Mouse (Mus musculus): ENCODE data around the gene Pbx3. TPM values are rescaled to one million over a fixed set of nuclear protein-coding genes. Genes with fewer than 3 reads are reported as not detected.
A peak's percentile ranks its signal among the peaks of the same experiment; 100 is the strongest.

Pbx3 gene
- total RNA-seq, 2 experiments from 2014 or later: 11.2 to 17.0 TPM

DNA sequence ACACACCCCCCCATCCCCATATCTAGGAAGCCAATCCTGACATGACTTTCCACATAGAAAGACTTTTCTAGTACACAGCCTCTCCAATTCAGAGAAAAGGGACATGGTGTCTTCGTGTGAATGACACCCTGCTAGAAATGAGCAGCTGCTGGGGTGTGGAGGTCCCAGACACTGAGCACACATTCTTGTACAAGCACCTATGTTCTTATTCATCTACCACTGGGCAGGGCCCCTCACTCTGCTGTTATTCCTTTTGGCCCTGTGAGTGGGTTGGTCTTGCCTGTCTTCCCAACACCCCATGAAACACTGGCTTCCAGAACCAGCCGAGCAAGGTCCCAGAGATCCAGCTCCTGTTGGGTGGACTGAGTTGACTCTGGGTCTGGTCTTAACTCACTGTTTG is 203.3 kb downstream of the Pbx3 start:
- intact Hi-C loops (cut with DNase I): no loop called here
- no peak for DNase-seq (ENCODE audit: low spot score in 2 of 2)

DNA sequence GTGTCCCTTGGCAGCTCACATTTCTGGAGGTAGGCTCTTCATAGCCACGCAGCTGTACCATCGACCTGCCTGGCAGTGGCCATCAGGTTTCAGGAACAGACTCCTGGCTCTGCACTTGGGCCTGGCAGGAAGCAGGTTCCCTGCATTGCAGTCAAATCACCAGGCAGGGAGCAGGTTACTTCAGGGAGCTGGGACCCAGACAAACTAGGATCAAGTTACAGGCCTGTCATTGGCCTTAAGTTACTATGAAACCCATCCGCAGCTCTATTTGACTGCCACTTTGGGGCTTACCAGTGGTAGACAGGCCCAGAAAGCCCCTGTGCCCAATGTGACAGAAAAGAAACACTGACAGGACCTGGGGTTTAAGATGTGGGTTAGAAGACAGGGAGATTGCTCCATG is 204.8 kb downstream of the Pbx3 start:
- no peak for DNase-seq (ENCODE audit: low spot score in 2 of 2)
- intact Hi-C loops (cut with DNase I): no loop called here

DNA sequence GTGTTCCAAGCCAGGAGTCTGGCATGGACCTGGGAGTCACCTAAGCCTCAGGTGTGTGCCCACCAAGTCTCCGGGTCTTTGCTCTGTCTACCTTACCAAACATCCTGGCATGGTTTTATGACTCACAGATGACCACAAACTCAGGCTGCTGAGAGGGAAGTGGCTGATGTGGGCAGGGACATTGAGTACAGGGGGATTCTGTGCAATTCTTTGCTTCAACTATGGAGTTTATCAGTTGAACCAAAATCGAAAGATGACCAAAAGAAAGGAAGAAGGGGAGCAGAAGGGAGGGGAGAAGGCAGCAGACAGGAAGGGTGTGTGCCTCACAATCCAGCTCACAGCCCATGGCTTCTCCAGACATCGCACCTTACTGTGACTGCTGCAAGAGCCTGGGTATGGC is 210.5 kb downstream of the Pbx3 start:
- intact Hi-C loops (cut with DNase I): no loop called here

DNA sequence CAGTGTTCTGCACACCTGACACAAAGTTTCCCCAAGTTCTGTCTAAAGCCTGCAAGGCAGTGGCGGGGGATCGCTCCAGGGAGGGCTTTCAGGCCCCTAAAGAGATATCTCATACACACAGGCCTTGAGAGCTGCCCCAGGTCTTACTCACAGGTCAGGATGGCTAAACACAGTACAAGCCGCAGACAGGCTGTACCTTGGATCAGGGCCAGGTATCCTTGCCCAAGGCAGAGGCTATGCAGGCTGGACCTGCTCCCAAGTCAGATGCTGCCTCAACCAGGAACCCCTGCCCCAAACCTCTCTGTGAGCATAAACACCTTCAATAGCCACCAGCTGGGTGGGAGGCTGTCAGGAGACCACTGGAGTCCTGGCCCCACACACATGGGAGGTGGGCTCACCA is 215.2 kb downstream of the Pbx3 start:
- DNase-seq (ENCODE audit: low spot score in 2 of 2): no peak
- intact Hi-C loops (cut with DNase I): no loop called here

More for the DNA sequence above, 210.5 kb downstream of the Pbx3 start:
- no peak for DNase-seq (ENCODE audit: low spot score in 2 of 2)

DNA sequence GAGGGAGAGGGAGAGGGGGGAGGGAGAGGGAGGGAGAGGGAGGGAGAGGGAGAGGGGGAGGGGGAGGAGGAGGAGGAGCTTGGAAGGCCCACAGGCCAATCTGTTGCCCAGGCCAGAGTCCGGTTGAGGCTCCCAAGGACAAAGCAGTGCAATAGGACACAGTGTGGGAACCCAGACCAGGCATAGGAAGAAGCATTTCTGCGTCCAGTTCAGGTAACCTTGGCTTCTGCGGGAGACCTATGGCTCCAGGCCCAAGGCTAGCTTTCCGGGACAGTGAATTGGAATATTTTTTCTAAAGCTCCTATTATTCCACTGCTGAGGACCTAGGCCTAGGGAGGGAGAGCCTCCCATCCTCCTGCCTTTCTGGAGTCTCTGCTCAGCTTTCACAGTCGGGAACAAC is 218.1 kb downstream of the Pbx3 start:
- intact Hi-C loops (cut with DNase I): no loop called here
- no peak for DNase-seq (ENCODE audit: low spot score in 2 of 2)

DNA sequence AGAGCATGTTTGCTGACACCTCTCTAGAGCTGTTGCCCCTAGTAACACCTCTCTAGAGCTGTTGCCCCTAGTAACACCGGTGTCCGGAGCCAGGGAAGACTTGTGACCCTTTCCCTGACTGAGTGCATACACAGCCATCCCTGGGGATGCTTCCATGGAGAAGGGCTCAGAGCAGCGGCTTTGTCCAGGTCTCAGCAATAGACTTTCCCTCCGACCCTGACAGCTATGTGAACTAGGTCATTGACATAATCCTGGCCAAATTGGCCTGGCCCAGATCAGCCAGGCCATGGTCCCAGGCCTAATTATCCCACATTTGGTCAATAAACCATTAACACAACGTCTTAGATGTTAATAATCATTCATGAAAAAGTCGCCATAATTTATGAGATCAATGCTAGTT is 219.6 kb downstream of the Pbx3 start:
- intact Hi-C loops (cut with DNase I): no loop called here
- no peak for DNase-seq (ENCODE audit: low spot score in 2 of 2)

DNA sequence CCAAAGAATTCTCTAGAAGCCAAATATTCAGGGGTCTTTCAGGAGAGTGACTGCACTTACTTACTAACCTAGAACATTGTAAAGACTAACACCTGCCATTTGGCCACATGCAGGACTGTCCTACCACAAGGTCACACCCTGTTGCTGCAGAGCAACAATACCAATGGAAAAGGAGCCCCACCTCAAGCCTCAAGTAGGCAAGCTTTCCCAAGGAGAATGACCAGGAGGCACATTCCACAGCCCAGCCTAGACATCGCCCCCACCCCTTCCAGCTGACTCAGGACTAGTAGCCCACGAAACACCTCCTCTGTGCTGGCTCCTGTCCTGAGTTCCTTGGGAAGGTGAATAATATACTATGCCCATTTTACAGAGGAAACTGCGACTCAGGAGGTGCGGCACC is 222.4 kb downstream of the Pbx3 start:
- DNase-seq (ENCODE audit: low spot score in 2 of 2): no peak
- intact Hi-C loops (cut with DNase I): no loop called here

DNA sequence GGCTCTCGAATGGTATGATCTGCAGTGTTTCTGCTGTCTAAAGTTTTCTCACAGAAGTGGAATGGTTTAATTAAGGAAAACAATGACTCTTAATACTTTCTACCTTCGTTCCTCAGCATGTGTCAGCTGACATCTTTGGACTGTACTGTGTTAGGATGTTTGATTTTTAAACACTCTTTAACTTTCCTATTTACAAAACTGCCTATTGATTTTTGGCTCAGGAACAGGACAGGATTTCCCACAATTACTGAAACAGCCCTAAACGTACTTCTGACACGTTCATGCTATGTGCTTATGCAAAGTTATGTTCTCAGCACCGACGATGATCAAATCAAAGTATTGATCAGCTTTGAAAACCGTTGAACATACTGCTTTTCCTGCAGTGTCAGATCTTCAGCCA is 224.7 kb downstream of the Pbx3 start:
- DNase-seq (ENCODE audit: low spot score in 2 of 2): no peak
- intact Hi-C loops (cut with DNase I): no loop called here

DNA sequence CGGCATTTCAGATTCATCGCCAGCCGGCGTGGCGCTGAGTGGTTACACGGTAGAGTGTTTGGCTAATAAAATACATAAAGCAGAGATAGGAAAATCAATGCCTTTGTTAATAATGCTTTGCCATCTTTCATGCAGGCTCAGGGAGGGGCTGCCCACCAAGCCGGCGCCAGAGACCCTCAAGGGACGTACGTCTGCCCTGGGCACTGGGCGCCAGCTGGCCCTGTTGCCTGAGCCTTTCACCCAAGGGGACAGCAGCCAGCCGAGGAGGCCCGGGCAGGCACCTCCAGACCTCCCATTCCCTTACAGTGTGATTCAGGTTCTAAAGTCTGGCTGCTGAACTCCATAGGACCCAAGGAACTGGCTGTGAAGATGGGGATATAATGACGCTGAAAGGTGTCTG is 225.5 kb downstream of the Pbx3 start:
- intact Hi-C loops (cut with DNase I): no loop called here
- DNase-seq (ENCODE audit: low spot score in 2 of 2): no peak

DNA sequence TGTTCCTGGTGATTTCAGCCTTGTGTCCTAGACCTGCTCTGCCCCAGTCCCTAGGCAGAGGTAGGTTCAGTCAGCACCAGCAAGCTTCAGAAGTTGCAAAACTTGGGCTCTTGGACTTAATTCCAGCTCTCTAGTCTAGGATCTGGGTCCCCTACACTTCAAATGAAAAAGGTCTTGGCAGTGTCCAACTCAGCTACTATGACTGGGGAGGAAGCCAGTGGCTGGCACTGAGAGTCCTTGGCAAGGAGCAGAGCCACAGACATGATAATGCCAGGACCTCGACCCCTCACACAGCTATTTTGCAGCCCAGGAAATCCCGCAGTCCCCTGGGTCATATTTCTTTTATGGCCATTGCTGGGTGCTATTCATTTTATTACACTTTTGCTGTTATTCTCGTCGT is 225.9 kb downstream of the Pbx3 start:
- intact Hi-C loops (cut with DNase I): no loop called here
- DNase-seq (ENCODE audit: low spot score in 2 of 2): peak in 1 of 2 experiments; percentile 17

DNA sequence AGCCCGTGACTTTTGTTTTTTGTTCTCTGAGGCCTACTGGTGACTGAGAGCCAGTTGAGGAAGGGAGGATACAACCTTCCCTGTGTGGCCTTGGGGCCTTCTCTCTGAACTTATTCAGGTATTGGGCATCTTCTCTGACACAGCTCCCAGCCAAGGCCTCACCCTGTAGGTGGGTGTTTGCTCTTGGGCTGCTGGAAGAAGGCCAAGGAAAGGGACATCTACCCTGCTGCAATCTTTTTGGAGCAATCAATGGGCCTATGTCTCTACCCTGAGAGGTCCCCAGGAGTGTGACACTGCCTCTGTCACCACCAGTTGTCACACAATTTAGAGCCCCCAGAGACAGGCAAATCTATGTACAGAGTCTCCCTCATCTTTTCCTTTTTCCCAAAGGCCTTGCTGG is 226.5 kb downstream of the Pbx3 start:
- intact Hi-C loops (cut with DNase I): no loop called here
- DNase-seq (ENCODE audit: low spot score in 2 of 2): no peak

DNA sequence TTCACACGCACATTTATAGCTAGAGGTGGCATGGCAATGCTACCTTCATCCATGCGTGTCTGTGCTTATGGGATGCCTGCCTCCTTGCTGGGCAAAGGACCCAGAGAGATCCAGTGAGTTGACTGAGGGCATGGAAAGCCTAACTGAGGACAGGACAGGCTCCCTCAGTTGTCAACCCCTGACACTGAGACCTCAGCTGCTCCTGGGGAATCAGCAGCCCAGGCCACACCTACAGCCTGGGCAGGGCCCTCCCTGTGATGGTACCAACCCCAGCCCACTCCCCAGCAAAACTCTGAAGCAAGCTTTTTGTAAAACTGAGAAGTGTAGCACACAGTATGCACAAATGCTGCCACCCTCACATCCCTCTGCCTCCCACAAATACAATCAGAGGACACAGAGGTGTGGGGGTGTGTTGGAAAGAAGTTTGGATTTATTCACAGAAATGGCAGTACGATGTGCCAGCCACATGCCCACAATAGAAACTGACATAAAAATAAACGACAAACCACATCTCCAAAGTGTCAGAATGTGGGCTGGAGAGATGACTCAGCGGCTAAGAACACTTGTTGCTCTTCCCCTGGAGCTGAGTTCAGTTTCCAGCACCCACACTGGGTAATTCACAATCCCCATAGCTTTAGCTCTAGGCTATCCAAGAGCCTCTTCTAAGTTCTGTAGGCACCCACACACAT is 233.3 kb downstream of the Pbx3 start:
- DNase-seq (ENCODE audit: low spot score in 2 of 2): peak; percentile 68 to 79
- intact Hi-C loops (cut with DNase I): no loop called here

DNA sequence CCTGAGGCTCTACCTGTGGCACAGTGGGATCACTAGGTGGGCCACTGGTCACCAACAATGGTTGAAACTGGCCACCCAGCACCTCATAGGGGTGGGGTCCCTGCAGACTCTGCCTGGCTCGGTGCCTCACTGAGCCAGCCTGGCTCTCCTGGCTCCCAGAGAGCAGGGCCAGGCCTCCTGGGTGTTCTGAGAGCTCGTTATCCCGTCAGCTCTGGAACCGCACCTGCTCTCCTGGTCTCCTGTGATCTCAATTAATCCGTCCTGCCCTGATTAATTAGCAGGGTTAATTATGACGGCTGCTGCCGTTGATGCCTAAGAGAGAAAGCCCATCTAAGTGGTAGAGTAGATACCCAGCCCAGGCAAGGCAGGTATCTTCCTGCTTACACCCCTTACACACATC is 237.6 kb downstream of the Pbx3 start:
- intact Hi-C loops (cut with DNase I): no loop called here
- no peak for DNase-seq (ENCODE audit: low spot score in 2 of 2)

DNA sequence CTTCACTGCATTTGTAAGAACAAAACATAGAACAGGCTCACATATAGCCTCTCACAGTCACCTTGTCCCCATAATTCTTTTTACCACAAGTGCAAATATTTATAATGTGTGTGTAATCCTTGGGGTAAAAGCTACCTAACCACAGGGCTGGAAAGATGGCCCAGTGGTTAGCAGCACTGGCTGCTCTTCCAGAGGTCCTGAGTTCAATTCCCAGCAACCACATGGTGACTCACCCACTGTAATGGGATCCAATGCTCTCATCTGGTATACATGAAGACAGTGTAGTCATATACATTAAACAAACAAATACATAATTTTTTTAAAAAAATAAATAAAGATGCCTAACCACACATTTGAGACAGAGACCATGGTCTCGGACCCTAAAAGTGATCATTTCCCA is 240.2 kb downstream of the Pbx3 start:
- intact Hi-C loops (cut with DNase I): no loop called here
- no peak for DNase-seq (ENCODE audit: low spot score in 2 of 2)

DNA sequence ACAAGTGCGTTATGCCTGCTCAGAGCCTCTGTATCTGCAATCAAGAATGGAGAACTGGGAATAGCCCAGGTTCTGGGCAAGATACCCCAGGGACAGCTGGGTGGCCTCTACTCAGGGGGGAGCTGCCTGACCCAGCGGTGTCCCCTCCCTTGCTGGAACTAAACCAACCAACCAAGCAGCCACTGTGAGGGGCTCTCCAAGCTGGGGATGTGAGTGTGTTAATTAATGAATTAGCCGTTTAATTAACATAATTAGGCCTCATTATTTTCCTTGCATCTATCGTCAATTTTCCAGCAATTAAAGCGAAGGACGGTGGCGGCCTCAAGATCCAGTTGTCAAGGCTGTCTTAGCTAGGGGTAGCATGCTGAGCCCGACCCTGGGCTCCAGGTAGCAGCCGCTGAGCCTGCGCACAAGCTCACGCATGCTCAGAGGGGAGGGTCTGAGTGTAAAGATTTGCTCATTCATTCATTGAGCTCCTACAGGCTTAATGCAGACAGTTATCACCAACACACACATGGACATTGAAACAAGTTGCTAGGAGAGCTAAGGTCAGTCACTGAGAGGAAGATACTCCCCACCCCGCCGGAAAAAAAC is 243.2 kb downstream of the Pbx3 start:
- DNase-seq (ENCODE audit: low spot score in 2 of 2): no peak
- intact Hi-C loops (cut with DNase I): no loop called here

DNA sequence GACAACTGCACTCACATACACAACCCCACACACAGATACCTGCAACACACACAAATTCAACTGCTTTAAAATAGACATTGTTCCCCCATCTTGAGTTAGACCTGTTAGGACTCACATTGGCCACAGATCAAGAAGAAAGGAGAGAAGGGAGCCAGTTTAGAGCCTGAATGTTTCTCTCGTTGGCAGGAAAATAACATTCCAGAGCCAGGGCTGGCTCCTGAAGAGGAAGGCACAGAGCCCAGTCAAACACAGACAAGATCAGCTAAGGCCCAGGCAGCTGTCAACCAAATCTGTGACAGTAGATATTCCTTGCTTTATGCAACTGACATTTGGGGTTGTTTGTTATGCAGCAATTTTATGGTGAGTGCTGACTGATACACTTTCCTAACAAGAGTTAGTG is 245.1 kb downstream of the Pbx3 start:
- DNase-seq (ENCODE audit: low spot score in 2 of 2): no peak
- intact Hi-C loops (cut with DNase I): no loop called here

DNA sequence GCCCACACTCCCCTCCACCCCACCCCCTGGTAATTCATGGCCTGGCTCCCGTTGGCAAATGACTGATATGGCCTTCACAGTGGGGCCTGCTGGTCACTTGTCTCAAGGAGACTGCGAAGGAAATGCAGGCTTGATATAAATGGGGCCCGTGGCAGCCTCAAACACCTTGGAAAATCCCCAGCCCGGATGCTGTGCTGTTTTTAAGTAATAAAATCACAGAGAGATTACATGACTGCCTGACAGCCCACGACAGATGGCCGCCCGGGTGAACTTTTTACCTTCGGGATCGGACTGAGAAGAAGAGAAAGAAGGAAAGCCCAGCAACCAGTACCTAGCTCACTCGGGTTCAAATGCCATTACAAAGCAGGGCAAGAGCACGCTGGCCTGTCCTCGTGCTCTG is 249.0 kb downstream of the Pbx3 start:
- intact Hi-C loops (cut with DNase I): no loop called here
- no peak for DNase-seq (ENCODE audit: low spot score in 2 of 2)

Other genes with a start within 250 kb of the Pbx3 start
- 10 to 100 TPM; 63.1 to 66.3 TPM for gene Mapkap1, start 33.6 kb upstream of the Pbx3 start, total RNA-seq (2021)

All from left cerebral cortex, postnatal 14 days (tissue).